Mouse (Mus musculus) granulocyte monocyte progenitor cell, adult 5-6 weeks (primary cell): ENCODE measurements around the gene Rara. TPM values are rescaled to one million over a fixed set of nuclear protein-coding genes. Genes with fewer than 3 reads are reported as not detected.

Experiments used
- ATAC-seq: replicated peaks from 2 replicates; pipeline ENCODE4 v1.8.0; 2016; ENCODE audit warnings: mild to moderate bottlenecking, moderate TSS enrichment, inconsistent platforms; ENCODE audit not compliant: poor library complexity, severe bottlenecking
- total RNA-seq, 2 experiments: library from RNA; stranded (forward) in 1 of 2; stranded (reverse) in 1 of 2; fragments of 200-712, 200-1000 nt in 1 of 2; fragments of >200 nt in 1 of 2; fragmentation: Nextera tagmentation in 1 of 2; gene quantifications; 2 replicates each; pipeline ENCODE4 v1.2.3; 2014 to 2017

The Rara gene
- total RNA-seq, 2 experiments from 2014 or later, result 3.1 to 3.8 TPM

- no peak for ATAC-seq
Observed at GRCm38 (mm10) chr11:98951026-98951906, 23.6 kb downstream of the Rara start.

- no peak for ATAC-seq
Observed at GRCm38 (mm10) chr11:98952111-98952510, 24.5 kb downstream of the Rara start.

GRCm38 (mm10) chr11:98952736-98953135 is 25.1 kb downstream of the Rara start:
- ATAC-seq, result peak; percentile 74

GRCm38 (mm10) chr11:98953361-98953760 is 25.7 kb downstream of the Rara start:
- ATAC-seq, result no peak

- ATAC-seq, result no peak
Observed at GRCm38 (mm10) chr11:98953835-98954320, 26.3 kb downstream of the Rara start.

GRCm38 (mm10) chr11:98954373-98954772 is 26.8 kb downstream of the Rara start:
- no peak for ATAC-seq

GRCm38 (mm10) chr11:98954801-98955706 is 27.4 kb downstream of the Rara start:
- peak; percentile 12; the same call in 1 of the 2 replicates for ATAC-seq

- ATAC-seq, result no peak
Observed at GRCm38 (mm10) chr11:98955707-98956235, 28.2 kb downstream of the Rara start.

- ATAC-seq, result no peak
Observed at GRCm38 (mm10) chr11:98956340-98956739, 28.7 kb downstream of the Rara start.

GRCm38 (mm10) chr11:98959437-98960312 is 32.1 kb downstream of the Rara start:
- peak; percentile 66 for ATAC-seq

- peak; percentile 17 for ATAC-seq
Observed at GRCm38 (mm10) chr11:98960313-98960906, 32.8 kb downstream of the Rara start.

GRCm38 (mm10) chr11:98961051-98961592 is 33.5 kb downstream of the Rara start:
- no peak for ATAC-seq

- ATAC-seq, result no peak
Observed at GRCm38 (mm10) chr11:98961766-98962165, 34.1 kb downstream of the Rara start.

GRCm38 (mm10) chr11:98962421-98963095 is 34.9 kb downstream of the Rara start:
- no peak for ATAC-seq

- ATAC-seq, result peak; percentile 54
Observed at GRCm38 (mm10) chr11:98963191-98964021, 35.8 kb downstream of the Rara start.

GRCm38 (mm10) chr11:98964201-98964615 is 36.6 kb downstream of the Rara start:
- no peak for ATAC-seq

- ATAC-seq, result no peak
Observed at GRCm38 (mm10) chr11:98964616-98965415, 37.2 kb downstream of the Rara start.
